Mouse (Mus musculus) left cerebral cortex, adult 6 months (tissue): ENCODE data around the gene Krtap5-2. TPM values are rescaled to one million over a fixed set of nuclear protein-coding genes. Genes with fewer than 3 reads are reported as not detected.

ENCODE experiments used
- long read RNA-seq, 2 experiments: library from polyadenylated mRNA; unstranded; transcript quantifications; one replicate each; pipeline ENCODE4 v2.0.0; 2019 to 2020
- polyA plus RNA-seq: library from polyadenylated mRNA; unstranded; fragments of <200 nt; fragmentation: Nextera tagmentation; gene quantifications from 2 replicates; pipeline ENCODE4 v1.2.3, GENCODE M21; 2021

Krtap5-2 gene
- polyA plus RNA-seq = not detected in 2 replicates
- long read RNA-seq, experiment 1 = 0 reads
- long read RNA-seq, experiment 2 = 0 reads

GRCm38 (mm10) chr7:142175905-142176304 is at the start of gene Krtap5-2:
Gene Krtap5-2, minus strand, starts transcription at chr7:142176005.

DNA sequence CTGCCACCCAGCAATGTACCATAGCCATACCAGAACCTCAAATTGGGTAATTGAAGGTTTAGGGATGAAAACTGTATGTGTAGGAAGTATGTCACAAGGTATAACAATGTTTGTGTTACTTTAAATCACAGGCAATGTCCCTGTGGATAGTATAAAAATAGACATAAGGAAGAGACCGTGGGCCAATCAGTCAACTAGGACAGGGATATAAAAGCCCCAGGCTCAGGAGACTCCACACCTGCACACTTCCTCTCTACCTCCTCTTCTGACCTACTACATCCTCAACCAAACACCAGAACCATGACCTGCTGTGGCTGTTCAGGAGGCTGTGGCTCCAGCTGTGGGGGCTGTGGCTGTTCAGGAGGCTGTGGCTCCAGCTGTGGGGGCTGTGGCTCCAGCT is 35.8 kb upstream of the Krtap5-2 start, which contains the start of gene Gm7579:
TSS of gene Gm7579 (plus strand) at position 301 of the 400 bp plus-strand sequence.

DNA sequence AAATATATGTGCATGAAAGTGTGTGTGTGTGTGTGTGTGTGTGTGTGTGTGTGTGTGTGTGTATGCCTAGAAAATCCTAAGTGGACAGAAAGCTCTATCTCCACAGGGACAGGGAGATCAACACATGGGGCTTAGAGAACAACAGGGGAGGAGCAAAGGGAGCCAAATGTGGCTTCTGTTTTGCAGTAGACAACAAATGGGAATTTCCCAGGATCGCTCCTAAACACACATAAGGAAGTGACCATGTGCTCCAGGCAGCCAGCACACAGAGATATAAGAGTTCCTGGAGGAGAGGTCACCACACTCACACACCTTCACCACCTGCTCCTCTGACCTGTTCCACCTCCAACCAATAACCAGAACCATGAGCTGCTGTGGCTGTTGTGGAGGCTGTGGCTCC is 25.3 kb upstream of the Krtap5-2 start, which contains the start of gene Krtap5-3:
TSS of gene Krtap5-3 (plus strand) at position 301 of the 400 bp plus-strand sequence.

DNA sequence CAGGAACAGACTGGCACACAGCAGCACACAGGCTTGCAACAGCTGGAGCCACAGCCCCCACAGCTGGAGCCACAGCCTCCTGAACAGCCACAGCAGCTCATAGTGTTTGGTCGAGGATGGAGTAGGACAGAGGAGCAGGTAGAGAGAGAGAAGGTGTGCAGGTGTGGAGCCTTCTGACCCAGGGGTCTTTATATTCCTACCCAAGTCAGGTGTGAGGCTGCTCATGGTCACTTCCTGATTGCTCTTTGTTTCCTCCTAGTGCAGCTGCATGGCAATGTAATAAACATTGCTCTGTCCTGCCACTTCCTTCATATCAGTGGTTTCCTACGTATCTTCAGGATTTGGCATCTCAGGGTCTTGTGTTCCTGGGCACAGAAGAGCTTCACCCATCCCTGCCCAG is 14.5 kb upstream of the Krtap5-2 start, which contains the start of gene Gm10153:
TSS of gene Gm10153 (minus strand) at position 101 of the 400 bp plus-strand sequence.

DNA sequence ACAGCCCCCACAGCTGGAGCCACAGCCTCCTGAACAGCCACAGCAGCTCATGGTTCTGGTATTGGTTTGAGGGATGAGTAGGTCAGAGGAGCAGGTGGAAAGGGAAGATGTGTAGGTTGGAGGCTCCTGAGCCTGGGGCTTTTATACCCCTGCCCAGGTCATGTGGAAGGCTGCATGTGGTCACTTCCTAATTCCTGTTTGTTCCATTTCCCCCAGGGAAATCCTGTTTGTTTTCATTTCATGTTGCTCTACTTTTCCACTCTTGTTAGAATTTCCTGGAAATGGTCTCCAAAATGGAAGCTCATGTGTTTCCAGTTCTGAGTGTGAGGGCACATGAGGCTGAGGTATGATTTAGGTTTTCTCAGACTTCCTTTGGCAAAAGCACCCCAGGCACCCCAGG is 10.2 kb downstream of the Krtap5-2 start, which contains the start of gene Gm4553:
TSS of gene Gm4553 (minus strand) at position 101 of the 400 bp plus-strand sequence.

DNA sequence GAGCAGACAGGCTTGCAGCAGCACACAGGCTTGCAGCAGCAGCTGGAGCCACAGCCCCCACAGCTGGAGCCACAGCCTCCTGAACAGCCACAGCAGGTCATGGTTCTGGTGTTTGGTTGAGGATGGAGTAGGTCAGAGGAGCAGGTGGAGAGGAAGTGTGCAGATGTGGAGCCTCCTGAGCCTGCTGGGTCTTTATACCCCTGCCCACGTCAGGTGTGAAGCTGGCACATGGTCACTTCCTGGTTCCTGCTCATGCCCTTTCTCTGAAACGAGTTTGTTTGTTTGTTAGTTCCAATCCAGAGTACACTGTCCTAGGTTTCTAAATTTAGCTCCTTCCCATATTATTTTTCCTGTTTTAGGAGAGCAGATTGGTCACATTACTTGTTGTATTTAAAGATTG is 18.8 kb downstream of the Krtap5-2 start, which contains the start of gene Gm29735:
TSS of gene Gm29735 (minus strand) at position 101 of the 400 bp plus-strand sequence.

GRCm38 (mm10) chr7:142144507-142144906 is 31.3 kb downstream of the Krtap5-2 start, which contains the start of gene Gm45337:
Gene Gm45337, minus strand, starts transcription at chr7:142144607.

DNA sequence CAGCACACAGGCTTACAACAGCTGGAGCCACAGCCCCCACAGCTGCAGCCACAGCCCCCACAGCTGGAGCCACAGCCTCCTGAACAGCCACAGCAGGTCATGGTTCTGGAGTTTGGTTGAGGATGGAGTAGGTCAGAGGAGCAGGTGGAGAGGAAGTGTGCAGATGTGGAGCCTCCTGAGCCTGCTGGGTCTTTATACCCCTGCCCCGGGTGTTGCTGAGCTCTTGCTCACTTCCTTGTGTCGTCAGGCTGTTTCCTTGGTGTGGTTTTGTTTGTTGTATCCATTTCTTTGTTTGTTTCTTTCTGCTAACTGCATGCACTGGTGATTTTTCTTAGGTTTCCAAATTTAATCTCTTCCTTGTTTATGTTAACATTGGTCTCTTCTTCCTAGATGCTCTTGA is 39.9 kb downstream of the Krtap5-2 start, which contains the start of gene Gm39115:
TSS of gene Gm39115 (minus strand) at position 101 of the 400 bp plus-strand sequence.

Other genes starting within 250 kb of the Krtap5-2 start
- gene Brsk2, start 226.3 kb downstream of the Krtap5-2 start, polyA plus RNA-seq = 30.2 and 35.1 TPM in 2 replicates
- 49.3 and 57.8 TPM in 2 replicates for gene Mob2, start 114.9 kb downstream of the Krtap5-2 start, polyA plus RNA-seq
- gene Dusp8, start 80.2 kb downstream of the Krtap5-2 start, polyA plus RNA-seq = 64.9 and 105 TPM in 2 replicates
- not detected in 2 replicates for gene Gm45618, start 55.3 kb downstream of the Krtap5-2 start, polyA plus RNA-seq
- not detected in 2 replicates for gene Gm39115, start 40.0 kb downstream of the Krtap5-2 start, polyA plus RNA-seq
- gene Gm45337, start 31.4 kb downstream of the Krtap5-2 start, polyA plus RNA-seq = not detected in 2 replicates
- gene Gm29735, start 18.9 kb downstream of the Krtap5-2 start, polyA plus RNA-seq = not detected in 2 replicates
- gene Gm4553, start 10.3 kb downstream of the Krtap5-2 start, polyA plus RNA-seq = not detected in 2 replicates
- gene Gm10153, start 14.4 kb upstream of the Krtap5-2 start, polyA plus RNA-seq = not detected in 2 replicates
- not detected in 2 replicates for gene Krtap5-3, start 25.4 kb upstream of the Krtap5-2 start, polyA plus RNA-seq
- gene Gm7579, start 35.9 kb upstream of the Krtap5-2 start, polyA plus RNA-seq = not detected in 2 replicates
- gene Krtap5-5, start 54.0 kb upstream of the Krtap5-2 start, polyA plus RNA-seq = not detected in 2 replicates
- not detected in 2 replicates for gene Gm40460, start 65.1 kb upstream of the Krtap5-2 start, polyA plus RNA-seq
- not detected in 2 replicates for gene Gm2431, start 82.3 kb upstream of the Krtap5-2 start, polyA plus RNA-seq
- not detected in 2 replicates for gene Gm4559, start 98.4 kb upstream of the Krtap5-2 start, polyA plus RNA-seq
- gene Krtap5-1, start 121.1 kb upstream of the Krtap5-2 start, polyA plus RNA-seq = not detected in 2 replicates
- not detected in 2 replicates for gene Krtap5-4, start 127.5 kb upstream of the Krtap5-2 start, polyA plus RNA-seq
- 30.4 and 46.7 TPM in 2 replicates for gene Ifitm10, start 197.7 kb upstream of the Krtap5-2 start, polyA plus RNA-seq
- gene Gm49369, start 206.7 kb upstream of the Krtap5-2 start, polyA plus RNA-seq = not detected in 2 replicates
- gene Ctsd, start 212.0 kb upstream of the Krtap5-2 start, polyA plus RNA-seq = 400 and 569 TPM in 2 replicates